Mouse (Mus musculus) kidney, postnatal 0 days (tissue): ENCODE measurements around the gene Mmp8. TPM values are rescaled to one million over a fixed set of nuclear protein-coding genes. Genes with fewer than 3 reads are reported as not detected.

Source experiments
- ATAC-seq: fragments of 200-750 bp; cut with Nextera tagmentation; replicated peaks from 2 replicates; pipeline ENCODE4 v1.8.0; 2017; ENCODE audit warnings: low read depth, moderate number of reproducible peaks, moderate TSS enrichment, moderate library complexity; ENCODE audit not compliant: low FRiP score
- DNase-seq: peaks from one replicate; pipeline ENCODE4 v3.0.0-alpha.2; 2016; ENCODE audit warnings: low spot score
- H3K27ac ChIP-seq: fragments of 300-500 bp; sonication (generic); 2 replicates; pipeline ENCODE4 v1.5.1; 2014; ENCODE audit warnings: mild to moderate bottlenecking
- H3K27me3 ChIP-seq: fragments of 300-500 bp; sonication (generic); 2 replicates; pipeline ENCODE4 v1.6.1; 2014; ENCODE audit warnings: low read length, mixed read lengths; ENCODE audit not compliant: insufficient read depth
- H3K36me3 ChIP-seq: fragments of 300-500 bp; sonication (generic); 2 replicates; pipeline ENCODE4 v1.6.1; 2014; ENCODE audit warnings: low read length, mixed read lengths; ENCODE audit not compliant: insufficient read depth
- H3K4me1 ChIP-seq: fragments of 300-500 bp; sonication (generic); replicated peaks from 2 replicates; pipeline ENCODE4 v1.6.1; 2014; ENCODE audit warnings: antibody characterized with exemption, low read length, mixed read lengths; ENCODE audit not compliant: insufficient read depth
- H3K4me2 ChIP-seq: fragments of 300-500 bp; sonication (generic); 2 replicates; pipeline ENCODE4 v1.6.1; 2014; ENCODE audit warnings: mild to moderate bottlenecking, low read length, moderate library complexity, mixed read lengths
- H3K4me3 ChIP-seq: fragments of 300-500 bp; sonication (generic); replicated peaks from 2 replicates; pipeline ENCODE4 v1.5.1; 2014; ENCODE audit warnings: low read depth, low read length
- H3K9ac ChIP-seq: fragments of 300-500 bp; sonication (generic); 2 replicates; pipeline ENCODE4 v1.6.1; 2014; ENCODE audit warnings: low read depth, low read length
- H3K9me3 ChIP-seq: fragments of 300-500 bp; sonication (generic); replicated peaks from 2 replicates; pipeline ENCODE4 v1.6.1; 2016; ENCODE audit warnings: low read length, inconsistent platforms, mixed read lengths
- CTCF ChIP-seq: IDR thresholded peaks from 2 replicates; pipeline ENCODE4 v1.5.1; 2016; ENCODE audit warnings: antibody characterized with exemption, low read depth, mild to moderate bottlenecking, moderate library complexity
- WGBS: fragments of 180-500 bp; shearing (Covaris S2); extraction: QIAGEN DNeasy Blood & Tissue Kit; methylation state at CpG from one replicate; pipeline ENCODE4 v1.1.7; 2014; 5-methylcytosine and 5-hydroxymethylcytosine counted together
- polyA plus RNA-seq: library from polyadenylated mRNA; unstranded; fragments of >200 nt; fragmentation: Nextera tagmentation; extraction: Ambion mirVana; gene quantifications from 2 replicates; pipeline ENCODE4 v1.2.1, GENCODE M21; 2015

Gene Mmp8
- polyA plus RNA-seq, 1 experiment from 2014 or later, result 0.86 TPM

GRCm38 (mm10) chr9:7605638-7606037, 47.4 kb downstream of the Mmp8 start:
- 88% methylated on average over 12 of the region's 12 CpGs for WGBS

More at GRCm38 (mm10) chr9:7605638-7606037, 47.4 kb downstream of the Mmp8 start:
- no peak overlapping the region for H3K27ac ChIP-seq
- H3K36me3 ChIP-seq, result no peaks in the 10 kb centered on the region
- TF ChIP-seq CTCF, result no peak
- H3K4me2 ChIP-seq, result no peak overlapping the region
- H3K4me1 ChIP-seq, result no peaks in the 10 kb centered on the region
- H3K9me3 ChIP-seq, result no peaks in the 10 kb centered on the region
- H3K9ac ChIP-seq, result no peak overlapping the region
- no peak overlapping the region for H3K4me3 ChIP-seq
- H3K27me3 ChIP-seq, result no peaks in the 10 kb centered on the region
- no peak for DNase-seq
- ATAC-seq, result no peak

Other genes with a start within 250 kb of the Mmp8 start
- gene Mmp12, start 214.1 kb upstream of the Mmp8 start, polyA plus RNA-seq, result 0.06 TPM in 1 of 2 replicates, not detected in the other
- not detected in 2 replicates for gene Mmp1b, start 170.4 kb upstream of the Mmp8 start, polyA plus RNA-seq
- not detected in 2 replicates for gene Mmp3, start 112.6 kb upstream of the Mmp8 start, polyA plus RNA-seq
- 0.07 TPM in 1 of 2 replicates, not detected in the other for gene Mmp10, start 56.1 kb upstream of the Mmp8 start, polyA plus RNA-seq
- gene Mmp27, start 12.9 kb downstream of the Mmp8 start, polyA plus RNA-seq, result not detected in 2 replicates
- gene Mmp20, start 69.8 kb downstream of the Mmp8 start, polyA plus RNA-seq, result 0.13 and 0.20 TPM in 2 replicates
- gene Mmp7, start 133.6 kb downstream of the Mmp8 start, polyA plus RNA-seq, result 0.32 TPM in 1 of 2 replicates, not detected in the other
- gene Tmem123, start 205.6 kb downstream of the Mmp8 start, polyA plus RNA-seq, result 96.1 and 101 TPM in 2 replicates